Mouse (Mus musculus) WW6 (cell line): ENCODE data around the gene Hoxc4.

ENCODE experiments used
- DNase-seq: peaks from one replicate; pipeline ENCODE4 v3.0.0-alpha.2; 2013; ENCODE audit warnings: low read depth, low spot score

The Hoxc4 gene

DNA sequence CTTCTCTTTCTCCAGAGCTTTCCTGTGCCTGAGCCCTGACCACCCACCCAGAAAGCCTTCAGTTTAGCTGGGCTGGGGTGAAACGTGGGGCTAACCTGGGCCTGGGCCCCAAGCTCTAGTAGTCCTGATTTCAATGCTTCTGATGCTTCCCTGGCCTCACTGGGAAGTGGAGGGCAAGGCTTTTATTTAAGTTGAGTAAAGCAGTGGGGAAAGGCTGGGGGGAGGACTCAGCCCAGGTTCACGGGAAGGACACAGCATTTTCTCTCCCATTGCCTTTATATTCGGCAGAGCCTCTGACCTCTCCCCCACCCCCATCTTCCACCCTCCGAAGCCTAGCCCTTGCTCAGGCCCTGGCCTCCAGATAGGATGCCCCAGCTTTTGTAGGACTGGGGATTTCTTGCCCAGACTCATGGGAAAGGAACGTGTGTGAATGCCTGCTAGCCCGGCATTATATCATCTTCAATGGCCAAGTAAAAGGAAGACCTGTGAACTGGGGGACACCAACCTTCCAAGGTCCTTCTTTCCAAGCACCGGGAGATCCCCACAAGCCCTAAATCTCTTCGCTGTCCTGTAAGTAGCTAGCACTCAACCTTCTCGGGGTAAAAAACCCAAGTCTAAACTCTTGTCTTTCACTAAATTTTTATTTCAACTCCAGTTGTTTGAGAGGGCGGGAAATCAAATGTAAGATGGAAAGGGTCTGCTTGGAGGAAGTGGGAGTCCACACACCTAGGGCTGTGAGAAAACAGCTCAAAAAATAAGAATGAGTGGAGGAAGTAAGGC, 20.2 kb downstream of the Hoxc4 start:
- no peak for DNase-seq

DNA sequence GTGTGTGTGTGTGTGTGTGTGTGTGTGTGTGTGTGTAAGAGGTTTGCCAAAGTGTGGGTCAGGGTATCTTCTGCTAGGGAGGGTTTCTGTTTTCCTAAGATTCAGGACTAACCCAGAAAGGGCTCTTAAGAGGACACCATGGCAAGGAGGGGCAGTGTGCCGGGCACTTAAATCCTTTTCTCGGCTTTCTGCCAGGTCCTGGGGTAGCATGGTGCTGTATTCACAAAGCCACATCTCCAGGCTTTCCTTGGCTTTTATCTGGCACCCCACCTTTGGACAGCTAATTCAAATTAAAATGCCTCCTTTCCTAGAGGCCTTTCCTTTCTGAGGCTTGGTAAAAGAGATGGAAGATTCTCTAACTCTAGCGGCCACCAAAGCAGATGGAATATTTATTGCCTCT, 20.9 kb downstream of the Hoxc4 start:
- no peak for DNase-seq

DNA sequence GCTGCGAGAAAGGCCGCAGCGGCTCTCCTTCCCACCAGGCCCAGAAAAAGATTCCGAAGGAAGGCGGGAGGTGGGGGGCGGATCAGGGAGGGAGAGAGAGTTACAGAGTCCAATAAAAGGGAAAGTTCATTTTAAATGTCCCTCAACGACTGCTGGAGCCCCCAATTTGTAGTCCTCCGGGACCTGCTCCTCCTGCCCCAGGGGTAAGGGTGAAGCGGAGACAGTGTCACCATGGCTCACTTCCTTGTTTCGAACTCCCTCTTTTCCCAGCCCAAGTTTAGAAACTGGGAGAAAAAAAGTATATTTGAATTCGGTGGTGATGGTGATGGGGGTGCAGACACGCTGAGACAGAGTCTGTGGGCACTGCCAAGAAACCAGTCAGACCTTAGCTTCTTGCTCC, 21.9 kb downstream of the Hoxc4 start:
- no peak for DNase-seq

DNA sequence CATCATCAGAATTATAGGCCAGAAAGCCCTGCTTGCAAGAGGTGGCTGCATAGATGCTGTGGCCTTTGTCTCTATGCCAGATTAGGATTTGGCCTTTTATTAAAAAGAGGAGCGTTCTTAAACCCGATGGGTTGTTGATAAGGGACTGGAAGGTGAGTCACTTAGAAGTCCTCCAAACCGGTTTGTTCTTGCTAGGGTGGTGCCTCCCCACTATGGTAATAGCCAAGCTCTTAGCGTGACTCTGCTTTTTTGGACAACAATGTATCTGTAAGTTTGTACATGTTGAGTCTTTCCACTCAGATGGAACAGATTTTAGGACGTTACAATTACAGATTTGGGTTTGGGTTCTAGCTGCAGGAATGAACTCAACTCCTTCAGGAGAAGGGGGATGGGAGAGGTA, 22.9 kb downstream of the Hoxc4 start:
- DNase-seq = no peak

DNA sequence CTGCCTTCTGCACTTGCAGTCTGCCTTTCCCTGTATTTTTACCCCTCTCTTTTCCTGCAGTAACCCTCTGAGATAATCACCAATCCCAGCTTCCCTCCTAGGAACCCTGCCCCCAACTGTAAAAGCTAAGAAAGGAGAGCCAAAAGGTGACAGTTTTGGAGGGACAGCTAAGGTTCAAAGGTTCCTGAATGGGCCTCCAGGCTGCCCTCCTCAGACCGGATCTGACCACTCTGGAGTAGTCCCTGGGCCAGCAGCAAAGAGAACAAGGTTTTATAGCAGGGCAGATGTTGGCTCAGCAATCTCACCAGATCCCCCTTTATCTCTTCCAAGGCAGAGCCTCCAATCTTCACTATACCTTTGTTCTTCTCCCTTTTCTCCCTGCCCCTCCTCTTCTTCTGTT, 23.5 kb downstream of the Hoxc4 start:
- DNase-seq = no peak

DNA sequence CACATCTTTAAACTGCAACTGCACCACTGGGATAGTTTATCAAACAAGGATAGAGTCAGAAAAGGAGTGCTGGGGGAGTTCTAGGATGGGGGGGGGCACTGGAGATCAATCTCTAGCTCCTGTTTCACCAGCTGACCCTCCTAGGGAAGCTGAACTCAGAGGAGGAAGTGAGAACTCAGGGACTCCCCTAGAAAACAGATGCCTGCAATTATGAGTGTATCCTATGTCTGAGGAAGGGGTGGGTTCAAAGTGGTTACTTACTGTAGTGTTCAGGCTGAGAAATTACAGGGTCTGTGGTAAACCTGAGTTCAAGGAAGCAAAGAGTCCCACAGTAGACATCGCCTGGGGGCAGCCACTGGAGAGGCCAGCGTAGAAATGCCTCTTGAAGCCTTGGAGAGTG, 32.9 kb downstream of the Hoxc4 start:
- DNase-seq = no peak

DNA sequence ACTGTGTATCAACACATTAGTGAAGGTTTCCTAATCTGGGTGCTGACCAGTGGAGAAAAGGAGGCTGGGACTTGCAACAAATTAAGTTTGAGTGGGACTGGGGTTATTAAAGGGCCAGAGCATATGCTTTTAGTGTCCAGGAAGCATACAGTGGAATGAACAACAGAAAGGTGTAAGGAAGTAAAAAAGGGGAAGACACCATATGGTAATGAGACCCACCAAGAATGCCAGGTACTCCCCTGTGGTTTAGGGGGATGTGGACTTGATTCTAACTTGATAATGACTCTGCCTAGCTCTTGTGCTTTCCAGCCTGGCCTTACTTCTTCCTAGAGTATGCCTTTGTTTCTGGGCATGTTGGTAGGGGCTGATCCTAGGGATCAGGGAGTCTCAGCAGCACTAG, 34.5 kb downstream of the Hoxc4 start:
- DNase-seq = no peak

DNA sequence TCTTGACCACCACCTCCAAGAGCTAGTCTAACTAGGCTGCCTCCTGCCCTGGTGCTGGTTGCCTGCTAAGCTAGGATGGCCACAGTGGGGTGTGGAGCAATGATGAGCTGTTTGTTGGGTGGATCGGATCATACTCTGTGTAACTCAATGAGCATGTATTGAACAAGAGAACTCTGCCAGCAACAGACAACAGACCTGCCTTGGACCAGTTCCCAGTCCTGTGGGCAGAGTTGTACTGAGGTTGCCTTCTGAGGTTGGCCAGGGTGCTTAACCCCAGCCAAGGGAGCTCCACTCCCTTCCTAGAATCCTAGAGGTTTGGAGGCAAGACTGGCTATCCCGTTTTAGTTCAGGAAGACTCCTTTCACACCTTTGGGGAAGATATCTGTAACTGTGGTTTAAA, 37.7 kb downstream of the Hoxc4 start:
- no peak for DNase-seq

DNA sequence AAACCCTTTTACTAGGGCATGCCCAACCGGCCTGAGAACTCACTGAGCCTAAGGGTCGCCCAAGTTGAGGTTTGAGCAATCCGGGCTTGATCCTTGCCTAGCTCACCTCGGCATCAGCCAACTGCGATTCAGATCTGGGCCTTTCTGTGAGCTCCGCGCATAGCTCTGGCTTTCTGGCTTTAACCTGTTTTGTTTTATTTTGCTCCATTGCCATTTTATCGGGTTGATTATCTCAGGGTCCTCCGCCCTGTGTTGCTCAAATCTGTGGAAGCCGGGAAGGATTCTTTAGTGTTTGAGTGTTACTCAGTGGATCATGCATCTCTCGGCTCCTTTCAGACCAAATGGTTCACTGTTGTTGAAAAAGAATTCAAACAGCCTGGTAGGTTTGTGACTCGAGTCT, 40.0 kb downstream of the Hoxc4 start:
- no peak for DNase-seq

DNA sequence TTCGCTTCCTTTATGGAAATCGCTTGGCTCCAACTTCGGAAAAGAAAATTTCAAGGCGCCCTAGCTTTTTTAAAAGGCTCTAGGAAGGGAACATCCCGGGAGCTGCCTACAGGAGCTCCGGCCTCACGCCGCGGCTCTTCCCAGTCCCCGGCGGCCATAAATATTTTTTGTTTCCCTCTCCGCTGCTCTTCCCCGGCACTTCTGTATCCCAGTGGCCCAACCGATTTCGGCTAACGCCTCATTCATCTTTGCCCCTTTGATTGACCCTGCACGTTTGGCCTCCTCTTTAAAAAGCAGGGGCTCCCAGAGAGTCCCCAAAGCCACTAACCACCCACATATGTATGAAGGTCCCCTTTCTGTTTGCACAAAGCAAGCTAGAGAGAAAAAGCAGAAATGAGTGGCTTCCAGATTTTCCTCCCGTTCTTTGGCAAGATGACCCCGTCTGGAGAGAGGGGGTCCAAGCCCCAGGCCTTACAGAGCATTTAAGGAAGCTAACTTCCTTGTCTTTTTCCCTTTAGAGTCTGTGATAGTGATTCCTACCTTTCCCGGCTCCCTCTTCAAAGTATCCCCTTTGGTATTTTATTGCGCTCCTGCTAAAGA, 40.8 kb downstream of the Hoxc4 start:
- no peak for DNase-seq

DNA sequence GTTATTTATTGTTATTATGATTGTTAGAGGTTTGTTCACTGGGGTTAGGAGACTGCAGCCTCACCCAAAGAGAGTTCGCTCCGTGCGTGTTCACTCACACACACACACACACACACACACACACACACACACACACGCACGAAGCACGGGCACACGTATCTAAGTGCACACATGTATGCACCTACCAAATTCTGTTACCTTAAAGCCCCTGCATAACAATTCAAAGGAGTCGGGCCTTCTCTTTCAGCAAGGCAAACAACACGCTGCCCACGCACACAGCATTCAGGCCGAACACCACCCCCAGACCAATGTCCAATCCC, 41.2 kb downstream of the Hoxc4 start:
- no peak for DNase-seq

DNA sequence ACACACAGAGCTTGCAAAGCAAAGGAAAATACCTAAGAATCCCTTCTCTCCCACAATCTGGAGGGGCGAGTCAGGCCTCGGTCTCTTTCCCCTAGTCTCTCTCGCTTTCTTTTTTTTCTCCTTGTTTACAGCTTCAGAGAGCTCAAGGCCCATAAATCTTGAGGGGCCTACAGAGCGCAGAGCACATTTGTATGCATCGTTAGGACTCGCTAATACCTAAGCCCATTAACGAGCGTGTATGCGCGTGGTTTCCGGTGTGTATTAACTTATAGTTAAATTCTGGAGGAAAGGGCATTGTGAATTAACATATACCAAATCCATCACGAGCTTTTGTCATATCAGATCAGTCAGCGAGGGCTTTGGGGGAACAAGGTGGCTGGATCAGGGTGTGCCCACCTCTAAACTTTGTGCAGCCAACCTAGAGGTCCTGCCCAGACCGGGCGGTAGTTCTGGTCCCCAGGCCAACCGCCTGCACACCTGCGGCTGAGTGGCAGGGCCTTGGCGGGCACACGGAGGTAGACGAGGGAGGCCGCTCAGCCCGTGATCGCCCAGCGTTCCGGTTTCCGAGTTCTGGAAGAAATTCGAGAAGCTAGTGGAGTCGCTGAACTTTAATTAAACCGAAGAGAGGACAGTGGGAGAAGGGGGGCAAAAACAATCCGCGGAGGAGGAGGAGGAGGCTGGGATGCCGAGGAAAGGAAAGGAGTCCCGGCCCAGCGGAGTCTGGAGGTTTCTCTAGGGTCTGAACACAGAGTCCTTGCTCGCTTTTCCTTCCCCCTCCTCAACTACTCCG, 41.8 kb downstream of the Hoxc4 start:
- DNase-seq = no peak

DNA sequence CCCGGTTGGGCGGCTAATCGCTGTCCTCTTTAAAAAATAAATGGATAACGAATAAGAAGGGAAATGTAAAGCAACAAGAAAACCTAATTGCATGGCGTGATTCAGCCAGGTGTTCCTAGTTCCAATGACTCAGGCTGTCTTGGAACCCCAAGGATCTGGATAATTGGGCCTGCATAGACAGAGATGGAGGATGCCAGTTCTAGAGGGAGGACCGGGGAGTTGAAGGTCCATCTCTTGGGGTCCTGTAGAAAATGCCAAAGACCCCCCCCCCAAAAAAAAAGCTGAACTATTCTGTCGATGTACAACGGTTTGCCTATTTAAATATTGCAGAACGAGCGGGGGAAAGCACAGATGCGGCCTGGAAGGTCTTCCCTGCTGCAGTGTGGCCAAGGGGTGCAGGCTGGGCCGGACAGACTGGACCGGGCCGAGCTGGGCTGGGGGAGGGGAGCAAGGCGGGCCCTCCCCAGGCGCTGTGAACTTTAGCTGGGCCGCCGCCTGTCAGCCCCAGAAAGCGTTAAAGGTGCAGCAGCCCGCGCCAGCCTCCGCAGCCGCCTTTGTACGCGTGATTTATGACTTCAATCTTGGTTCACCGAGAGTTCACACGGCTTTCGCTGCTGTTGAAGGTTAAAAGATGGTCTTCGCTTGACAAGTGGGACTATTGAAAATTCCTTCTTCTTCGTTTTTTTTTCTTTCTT, 42.5 kb downstream of the Hoxc4 start:
- DNase-seq = no peak

DNA sequence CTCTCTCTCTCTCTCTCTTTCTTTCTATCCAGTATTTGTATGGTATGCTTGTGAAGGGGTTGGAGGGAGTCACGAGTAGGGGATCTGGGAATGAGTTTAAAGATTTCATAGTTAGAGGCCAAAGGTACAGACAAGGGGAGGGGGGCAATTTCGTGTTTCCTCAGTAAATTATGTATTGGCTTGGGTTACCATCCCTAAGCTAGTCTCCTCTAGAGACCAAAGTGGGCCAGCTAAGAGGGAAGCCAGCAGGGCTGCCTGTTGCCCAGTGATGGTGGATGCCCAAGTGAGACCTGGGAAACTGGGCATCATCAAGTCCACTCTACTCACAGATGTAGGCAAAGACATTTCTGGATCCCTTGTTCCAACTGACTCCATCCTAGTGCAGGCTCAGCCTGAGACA, 43.3 kb downstream of the Hoxc4 start:
- no peak for DNase-seq

DNA sequence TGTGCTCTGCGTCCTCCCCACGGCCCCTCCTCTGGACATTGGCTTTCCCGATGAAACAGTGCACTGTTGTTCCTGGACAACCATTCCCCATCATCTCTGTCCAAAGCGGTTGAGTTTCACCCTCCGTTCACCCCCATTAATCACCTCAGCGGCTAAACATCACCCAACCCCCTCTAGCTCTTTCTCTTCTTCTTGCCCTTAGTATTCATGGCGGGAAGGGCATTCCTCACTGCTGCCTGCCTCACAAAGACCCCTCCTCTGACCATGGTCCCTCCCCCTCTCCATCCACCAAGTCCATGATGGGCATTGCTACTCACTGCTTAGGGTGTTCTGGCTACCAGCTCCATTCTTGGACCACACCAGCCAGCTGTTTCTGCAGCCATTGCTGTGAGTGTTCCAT, 46.9 kb downstream of the Hoxc4 start:
- no peak for DNase-seq

DNA sequence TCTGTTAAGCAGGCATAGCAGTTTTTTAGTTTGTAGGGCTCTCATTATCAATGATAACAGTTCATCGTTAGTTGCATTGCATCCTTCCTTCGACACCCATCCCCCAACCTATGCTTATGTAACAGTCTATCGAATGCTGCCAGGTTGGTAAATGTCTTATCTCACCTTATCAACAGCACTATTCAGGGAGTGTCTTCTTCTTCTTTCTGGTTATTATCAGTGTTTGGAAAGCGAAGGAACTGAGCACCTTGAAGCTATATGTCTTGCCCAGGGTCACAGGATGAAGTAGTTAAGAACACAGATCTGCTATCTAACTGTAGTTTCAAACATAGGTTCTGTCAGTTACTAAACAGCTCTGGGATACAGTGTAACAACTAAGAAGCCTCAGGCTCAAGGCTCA, 49.0 kb downstream of the Hoxc4 start:
- no peak for DNase-seq

DNA sequence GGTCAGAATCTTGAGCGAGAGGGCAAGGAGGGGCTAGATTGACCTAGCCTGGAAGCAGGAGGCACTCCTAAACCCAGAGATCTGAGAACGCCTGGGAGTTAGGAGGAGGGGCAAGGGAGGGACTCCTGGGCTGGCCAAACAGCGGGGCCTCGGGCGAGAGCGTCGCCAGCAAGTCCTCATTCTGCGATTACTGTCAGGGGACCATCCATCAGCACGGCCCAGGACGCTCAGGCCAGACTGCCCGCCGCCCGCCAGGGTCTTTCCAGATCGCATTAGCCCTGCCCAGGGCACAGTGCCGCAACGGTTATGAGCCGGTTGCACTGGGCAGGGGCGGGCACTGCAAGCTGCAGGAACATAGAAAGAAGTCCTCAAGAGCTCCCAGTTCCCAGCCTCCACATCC, 50.4 kb downstream of the Hoxc4 start:
- DNase-seq = no peak

DNA sequence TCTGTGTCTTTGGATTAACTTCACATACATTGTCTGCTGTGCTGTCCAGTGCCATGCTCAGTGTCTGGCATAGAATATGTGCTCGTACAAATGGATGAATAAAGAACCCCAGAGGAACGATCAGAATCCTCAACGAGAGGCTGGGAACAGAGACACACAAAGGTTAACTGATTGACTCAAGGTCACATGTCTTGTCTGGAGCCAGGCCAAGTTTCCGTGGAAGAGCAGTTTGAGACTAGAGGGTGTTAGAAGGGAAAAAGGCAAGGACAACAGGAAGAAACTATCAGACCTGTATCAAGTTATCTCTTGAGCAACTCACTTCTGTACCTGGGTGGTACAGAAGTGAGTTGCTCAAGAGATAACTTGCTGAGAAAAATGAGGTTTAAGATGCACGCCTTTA, 52.5 kb downstream of the Hoxc4 start:
- DNase-seq = no peak

DNA sequence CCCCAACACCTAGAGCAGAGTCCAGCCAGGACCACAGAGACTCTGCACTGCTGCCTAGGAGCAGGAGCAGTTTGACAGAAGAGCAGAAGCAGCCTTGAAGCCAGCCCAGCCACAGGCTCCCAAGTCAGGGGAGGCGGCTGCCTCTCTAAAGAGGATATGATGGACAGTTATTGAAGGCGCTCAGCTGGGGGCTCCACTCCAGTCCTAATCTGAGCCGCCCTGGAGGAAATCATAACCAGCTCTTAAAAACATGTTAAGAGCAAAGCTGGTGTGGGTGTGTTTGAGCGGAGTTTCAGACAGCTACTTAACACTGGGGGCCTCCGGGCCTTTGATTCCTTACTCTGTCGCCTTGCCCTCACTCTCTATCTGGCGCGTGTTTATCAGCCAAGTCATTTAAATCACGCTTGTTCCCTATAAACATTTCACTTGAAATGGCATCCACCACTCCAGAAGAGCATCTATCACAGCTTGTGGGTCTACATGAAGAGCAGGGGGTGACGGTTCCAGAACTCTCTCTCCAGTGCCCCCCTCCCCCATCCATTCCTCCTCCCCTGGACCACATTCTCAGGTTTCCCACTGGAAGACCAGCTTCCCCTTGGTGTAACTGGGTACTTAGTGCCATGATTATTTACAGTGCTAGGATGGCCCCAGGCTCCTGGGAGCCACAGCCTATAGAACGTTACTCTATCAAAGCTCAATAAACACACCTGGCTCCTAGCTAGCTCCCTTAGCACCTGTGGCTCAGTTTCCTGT, 56.1 kb downstream of the Hoxc4 start:
- no peak for DNase-seq

DNA sequence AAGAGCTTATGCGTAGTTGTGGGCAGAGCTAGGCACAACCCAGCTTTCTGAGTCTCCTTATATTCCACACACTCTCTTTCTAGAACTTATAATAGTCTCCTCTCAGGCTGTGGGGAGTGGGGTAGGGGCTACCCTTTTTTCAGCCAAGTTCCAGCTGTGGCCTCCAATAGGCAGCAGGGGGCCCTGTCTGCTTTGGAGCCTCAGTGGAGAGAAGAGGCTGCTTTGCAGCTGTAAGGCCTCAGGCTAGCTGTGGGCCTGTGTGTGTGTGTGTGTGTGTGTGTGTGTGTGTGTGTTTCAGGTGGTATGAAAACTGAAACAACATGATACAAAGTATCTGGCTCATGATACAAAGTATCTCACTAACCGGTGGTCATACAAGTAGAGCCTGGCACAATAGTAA, 58.9 kb downstream of the Hoxc4 start:
- no peak for DNase-seq

DNA sequence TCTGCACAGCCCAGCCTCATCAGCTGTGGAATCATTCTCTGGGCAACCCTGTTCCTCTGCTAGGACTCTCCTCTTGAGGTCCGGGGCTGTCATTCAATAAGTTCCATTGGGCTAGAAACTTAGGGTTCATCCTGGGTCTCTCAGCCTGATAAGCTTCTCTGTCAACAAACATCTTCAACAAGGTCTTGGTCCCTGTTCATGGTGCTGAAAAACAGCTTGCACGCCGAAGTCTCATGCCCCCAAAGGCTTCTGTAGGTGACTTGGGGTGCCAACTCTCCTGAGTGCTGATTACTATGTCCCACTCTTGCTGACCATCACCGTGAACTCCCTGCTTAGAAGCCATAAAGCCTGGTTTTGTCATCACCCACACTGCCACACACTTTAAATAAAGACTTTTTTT, 63.9 kb downstream of the Hoxc4 start:
- no peak for DNase-seq

DNA sequence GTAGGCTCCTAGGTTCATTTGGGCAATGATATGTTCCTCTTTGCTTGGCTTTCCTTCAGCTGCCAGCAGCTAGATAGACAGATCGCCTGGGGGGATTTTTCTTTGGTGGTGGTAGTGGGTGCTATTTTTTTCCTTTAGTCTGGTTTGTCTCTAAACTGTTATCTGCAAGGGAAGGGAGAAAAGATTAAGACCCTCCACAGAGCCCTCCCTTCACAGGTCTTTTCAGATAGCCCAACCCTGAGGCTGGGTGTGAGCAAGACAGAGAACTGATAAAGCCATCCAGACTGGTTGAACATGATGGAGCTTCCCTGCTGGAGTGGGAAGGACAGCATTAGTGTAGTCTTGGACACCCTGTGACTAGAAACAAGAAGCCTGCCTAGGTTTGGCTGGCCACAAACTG, 64.9 kb downstream of the Hoxc4 start:
- DNase-seq = no peak
